Comparison of ENCODE assay signal across 7 mouse cellular contexts in genomic region chr9:50752054-50752602, GRCm38 (mm10). TPM values are rescaled to one million over a fixed set of nuclear protein-coding genes. Genes with fewer than 3 reads are reported as not detected.
DNase-seq lines count a peak whose midpoint lies in the region; ATAC-seq and TF ChIP-seq lines count a peak whose summit lies in the region.

Gene Hspb2 (minus strand): TSS chr9:50752354.

- ATAC-seq in stomach, postnatal 0 days (ENCODE audit: low FRiP score, low TSS enrichment) = peak; percentile 28; the same call in 1 of the 2 replicates
- ATAC-seq in forebrain, embryonic 13.5 days = no peak

- WGBS in thymus, adult 2 months = 86% methylated on average over 14 of the region's 14 CpGs
- WGBS in stomach, postnatal 0 days = 47% methylated on average over 14 of the region's 14 CpGs
- 73% methylated on average over 14 of the region's 14 CpGs for WGBS in forebrain, embryonic 13.5 days

- no peaks in the 10 kb centered on the region for H3K36me3 ChIP-seq in thymus, adult 2 months (ENCODE audit: control insufficient read depth, insufficient read depth, low read length)
- H3K36me3 ChIP-seq in stomach, postnatal 0 days (ENCODE audit: control insufficient read depth, insufficient read depth, low read length) = no peaks in the 10 kb centered on the region
- H3K36me3 ChIP-seq in forebrain, embryonic 13.5 days (ENCODE audit: poor library complexity, severe bottlenecking) = no peaks in the 10 kb centered on the region

- no peak within 1 kb of the TSS for H3K27ac ChIP-seq in thymus, adult 2 months (ENCODE audit: control insufficient read depth, insufficient read depth, low read length)
- peak within 1 kb of the TSS; percentile 89 for H3K27ac ChIP-seq in stomach, postnatal 0 days (replicated peaks)
- H3K27ac ChIP-seq in forebrain, embryonic 13.5 days = no peak within 1 kb of the TSS

- no peaks in the 10 kb centered on the region for H3K9me3 ChIP-seq in stomach, postnatal 0 days (ENCODE audit: control insufficient read depth, low read length)
- H3K9me3 ChIP-seq in forebrain, embryonic 13.5 days (replicated peaks) = no peaks in the 10 kb centered on the region

- TF ChIP-seq POLR2A in thymus, adult 2 months (IDR thresholded peaks at IDR 0.05; ENCODE audit: control insufficient read depth, extremely low read depth, insufficient read depth, low read length, poor library complexity) = no peak

- H3K4me1 ChIP-seq in thymus, adult 2 months (replicated peaks; ENCODE audit: control insufficient read depth, insufficient read depth, low read length) = no peaks in the 10 kb centered on the region
- peaks cover 2% of the 10 kb centered on the region; the same call in 1 of the 2 replicates for H3K4me1 ChIP-seq in stomach, postnatal 0 days (replicated peaks; ENCODE audit: control insufficient read depth, insufficient read depth)
- H3K4me1 ChIP-seq in forebrain, embryonic 13.5 days = peaks cover 6% of the 10 kb centered on the region; the same call in 1 of the 2 replicates

- no peak for DNase-seq in thymus, adult 2 months
- DNase-seq in thymus, postnatal 25 days = no peak
- DNase-seq in gastrocnemius, postnatal 4 days (ENCODE audit: low spot score in 2 of 2) = peak in 1 of 2 experiments; percentile 51
- DNase-seq in kidney, postnatal 4 days = peak; percentile 30 to 54
- no peak for DNase-seq in stomach, postnatal 0 days (ENCODE audit: low spot score)
- DNase-seq in frontal cortex, adult 2 months (ENCODE audit: extremely low spot score in 1 of 2, low spot score in 1 of 2) = no peak

- no peak for TF ChIP-seq CTCF in thymus, adult 2 months (IDR thresholded peaks at IDR 0.05; ENCODE audit: borderline replicate concordance, control insufficient read depth, extremely low read depth, insufficient read depth, low read length, poor library complexity)
- TF ChIP-seq CTCF in stomach, postnatal 0 days (IDR thresholded peaks at IDR 0.05; ENCODE audit: low read depth) = no peak

- H3K27me3 ChIP-seq in thymus, adult 2 months (ENCODE audit: control insufficient read depth, insufficient read depth, low read length) = no peaks in the 10 kb centered on the region
- H3K27me3 ChIP-seq in stomach, postnatal 0 days (ENCODE audit: control insufficient read depth, insufficient read depth, low read length) = no peaks in the 10 kb centered on the region
- H3K27me3 ChIP-seq in forebrain, embryonic 13.5 days = no peaks in the 10 kb centered on the region

- peak within 1 kb of the TSS; percentile 24 for H3K9ac ChIP-seq in stomach, postnatal 0 days (ENCODE audit: low read length)
- no peak within 1 kb of the TSS for H3K9ac ChIP-seq in forebrain, embryonic 13.5 days

- no peak within 1 kb of the TSS for H3K4me3 ChIP-seq in thymus, adult 2 months (ENCODE audit: control insufficient read depth, insufficient read depth, low read length)
- H3K4me3 ChIP-seq in stomach, postnatal 0 days (ENCODE audit: low read depth, low read length) = peak within 1 kb of the TSS; percentile 37
- no peak within 1 kb of the TSS for H3K4me3 ChIP-seq in forebrain, embryonic 13.5 days

- H3K4me2 ChIP-seq in stomach, postnatal 0 days (replicated peaks; ENCODE audit: low read depth) = peak within 1 kb of the TSS; percentile 56
- no peak within 1 kb of the TSS for H3K4me2 ChIP-seq in forebrain, embryonic 13.5 days

- TF ChIP-seq EP300 in stomach, postnatal 0 days (optimal IDR thresholded peaks at IDR 0.05) = no peak

RNA-seq across cellular contexts. Expression of gene Hspb2, which starts in this region (rescaled TPM):
- polyA plus RNA-seq in thymus, adult 2 months (2012; rRNA removed) = 3.8 and 16.7 TPM in 2 replicates
- 100 to 1,000 TPM; 135 to 140 TPM for total RNA-seq in gastrocnemius, postnatal 4 days (2021)
- polyA plus RNA-seq in stomach, postnatal 0 days (2015; fragmentation: Nextera tagmentation; extraction: Ambion mirVana) = 21.6 and 23.4 TPM in 2 replicates
- not detected in 2 replicates for polyA plus RNA-seq in forebrain, embryonic 13.5 days (2015; fragmentation: Nextera tagmentation; extraction: Ambion mirVana)
- polyA plus RNA-seq in frontal cortex, adult 2 months (2012; rRNA removed) = 2.2 and 2.6 TPM in 2 replicates

Comparison
In these comparisons a context has a peak if more than half of its experiments do, and no peak if none do; other contexts are left out.
1. DNase-seq: peak in kidney, postnatal 4 days (2 of 2); none in thymus, adult 2 months (single experiment), thymus, postnatal 25 days (single experiment), stomach, postnatal 0 days (single experiment) and frontal cortex, adult 2 months (0 of 2).